Mouse (Mus musculus): ENCODE measurements at regions not wholly inside any gene's neighbourhood (a gene's known extent, or its start where the extent isn't known, plus 50 kb on each side); places are given as distances from the start of the nearest gene placed in this dataset.
"Not testable (repeated sequence)": the region's sequence is repeated elsewhere in the genome, so short reads cannot be mapped to it uniquely, and the experiment has no call there.

GRCm38 (mm10) chr7:36177947-36178346 is 375.1 kb upstream of the Zfp507 start:
- H3K27ac ChIP-seq (replicated peaks) = no peak overlapping the region
- no peak for DNase-seq (ENCODE audit: low spot score)
- no peak for TF ChIP-seq CTCF (IDR thresholded peaks at IDR 0.05; ENCODE audit: low read depth)
- TF ChIP-seq EP300 (optimal IDR thresholded peaks at IDR 0.05) = no peak
- H3K4me3 ChIP-seq (ENCODE audit: low read depth, low read length) = no peak overlapping the region
- no peaks in the 10 kb centered on the region for H3K27me3 ChIP-seq (ENCODE audit: control insufficient read depth, insufficient read depth, low read length)
- H3K4me1 ChIP-seq (replicated peaks; ENCODE audit: control insufficient read depth, insufficient read depth) = no peaks in the 10 kb centered on the region
- H3K9ac ChIP-seq (ENCODE audit: low read length) = no peak overlapping the region
- H3K4me2 ChIP-seq (replicated peaks; ENCODE audit: low read depth) = no peak overlapping the region
- H3K9me3 ChIP-seq (ENCODE audit: control insufficient read depth, low read length) = no peaks in the 10 kb centered on the region
- no peak for ATAC-seq (ENCODE audit: low FRiP score, low TSS enrichment)
- no peaks in the 10 kb centered on the region for H3K36me3 ChIP-seq (ENCODE audit: control insufficient read depth, insufficient read depth, low read length)
- 57% methylated on average over 7 of the region's 7 CpGs for WGBS

- Histone ChIP-seq H3K4me2 (replicated peaks; ENCODE audit: low read depth) (no peak overlapping the region), H3K9me3 (ENCODE audit: control insufficient read depth, low read length) (no peaks in the 10 kb centered on the region), H3K4me1 (replicated peaks; ENCODE audit: control insufficient read depth, insufficient read depth) (no peaks in the 10 kb centered on the region), H3K36me3 (ENCODE audit: control insufficient read depth, insufficient read depth, low read length) (no peaks in the 10 kb centered on the region), H3K27me3 (ENCODE audit: control insufficient read depth, insufficient read depth, low read length) (no peaks in the 10 kb centered on the region), H3K9ac (ENCODE audit: low read length) (no peak overlapping the region), H3K4me3 (ENCODE audit: low read depth, low read length) (no peak overlapping the region), H3K27ac (replicated peaks) (no peak overlapping the region)
- TF ChIP-seq EP300 (optimal IDR thresholded peaks at IDR 0.05) (no peak), CTCF (IDR thresholded peaks at IDR 0.05; ENCODE audit: low read depth) (no peak)
- DNase-seq (ENCODE audit: low spot score) = no peak
- no peak for ATAC-seq (ENCODE audit: low FRiP score, low TSS enrichment)
- WGBS = 82% methylated on average over 4 of the region's 4 CpGs
Observed at GRCm38 (mm10) chr7:36175296-36175695, 372.5 kb upstream of the Zfp507 start.

GRCm38 (mm10) chr7:36172511-36172910 is 369.7 kb upstream of the Zfp507 start:
- not testable (repeated sequence) for H3K27me3 ChIP-seq (ENCODE audit: control insufficient read depth, insufficient read depth, low read length); H3K36me3 ChIP-seq (ENCODE audit: control insufficient read depth, insufficient read depth, low read length); H3K9me3 ChIP-seq (ENCODE audit: control insufficient read depth, low read length); H3K4me3 ChIP-seq (ENCODE audit: low read depth, low read length); H3K4me1 ChIP-seq (replicated peaks; ENCODE audit: control insufficient read depth, insufficient read depth); H3K9ac ChIP-seq (ENCODE audit: low read length); ATAC-seq (ENCODE audit: low FRiP score, low TSS enrichment); H3K4me2 ChIP-seq (replicated peaks; ENCODE audit: low read depth); H3K27ac ChIP-seq (replicated peaks); DNase-seq (ENCODE audit: low spot score)
- 55% methylated on average over 2 of the region's 2 CpGs for WGBS
- peak; percentile 42; the same call in 1 of the 2 replicates for TF ChIP-seq CTCF (IDR thresholded peaks at IDR 0.05; ENCODE audit: low read depth)

GRCm38 (mm10) chr7:36157270-36157945 is 354.6 kb upstream of the Zfp507 start:
- ATAC-seq (ENCODE audit: low FRiP score, low TSS enrichment) (no peak), DNase-seq (ENCODE audit: low spot score) (no peak)
- Histone ChIP-seq H3K27ac (replicated peaks) (no peak overlapping the region), H3K4me3 (ENCODE audit: low read depth, low read length) (no peak overlapping the region), H3K4me1 (replicated peaks; ENCODE audit: control insufficient read depth, insufficient read depth) (peaks cover 3% of the 10 kb centered on the region; the same call in 1 of the 2 replicates), H3K9me3 (ENCODE audit: control insufficient read depth, low read length) (no peaks in the 10 kb centered on the region), H3K27me3 (ENCODE audit: control insufficient read depth, insufficient read depth, low read length) (no peaks in the 10 kb centered on the region), H3K9ac (ENCODE audit: low read length) (no peak overlapping the region), H3K4me2 (replicated peaks; ENCODE audit: low read depth) (peak overlapping the region; percentile 21; the same call in 1 of the 2 replicates), H3K36me3 (ENCODE audit: control insufficient read depth, insufficient read depth, low read length) (no peaks in the 10 kb centered on the region)
- 30% methylated on average over 22 of the region's 22 CpGs for WGBS
- TF ChIP-seq CTCF (IDR thresholded peaks at IDR 0.05; ENCODE audit: low read depth) = no peak; the same call in 1 of the 2 replicates
- no peak for TF ChIP-seq EP300 (optimal IDR thresholded peaks at IDR 0.05)

GRCm38 (mm10) chr7:36156595-36156994 is 353.8 kb upstream of the Zfp507 start:
- 44% methylated on average over 12 of the region's 12 CpGs for WGBS
- Histone ChIP-seq H3K27ac (replicated peaks) (no peak overlapping the region), H3K36me3 (ENCODE audit: control insufficient read depth, insufficient read depth, low read length) (no peaks in the 10 kb centered on the region), H3K9me3 (ENCODE audit: control insufficient read depth, low read length) (no peaks in the 10 kb centered on the region), H3K4me2 (replicated peaks; ENCODE audit: low read depth) (0 out of 2 replicates have a peak overlapping the region, but pooled peaks have one; percentile 21), H3K27me3 (ENCODE audit: control insufficient read depth, insufficient read depth, low read length) (no peaks in the 10 kb centered on the region), H3K4me1 (replicated peaks; ENCODE audit: control insufficient read depth, insufficient read depth) (peaks cover 3% of the 10 kb centered on the region; the same call in 1 of the 2 replicates), H3K9ac (ENCODE audit: low read length) (no peak overlapping the region), H3K4me3 (ENCODE audit: low read depth, low read length) (no peak overlapping the region)
- ATAC-seq (ENCODE audit: low FRiP score, low TSS enrichment) (no peak), DNase-seq (ENCODE audit: low spot score) (no peak)
- TF ChIP-seq EP300 (optimal IDR thresholded peaks at IDR 0.05) (no peak), CTCF (IDR thresholded peaks at IDR 0.05; ENCODE audit: low read depth) (no peak)

GRCm38 (mm10) chr7:36155576-36155975 is 352.8 kb upstream of the Zfp507 start:
- no peak overlapping the region for H3K4me2 ChIP-seq (replicated peaks; ENCODE audit: low read depth)
- H3K27ac ChIP-seq (replicated peaks) = no peak overlapping the region
- DNase-seq (ENCODE audit: low spot score) = no peak
- no peak for TF ChIP-seq EP300 (optimal IDR thresholded peaks at IDR 0.05)
- TF ChIP-seq CTCF (IDR thresholded peaks at IDR 0.05; ENCODE audit: low read depth) = no peak
- ATAC-seq (ENCODE audit: low FRiP score, low TSS enrichment) = no peak
- H3K9ac ChIP-seq (ENCODE audit: low read length) = no peak overlapping the region
- no peaks in the 10 kb centered on the region for H3K9me3 ChIP-seq (ENCODE audit: control insufficient read depth, low read length)
- peaks cover 3% of the 10 kb centered on the region; the same call in 1 of the 2 replicates for H3K4me1 ChIP-seq (replicated peaks; ENCODE audit: control insufficient read depth, insufficient read depth)
- WGBS = 43% methylated on average over 2 of the region's 2 CpGs
- H3K4me3 ChIP-seq (ENCODE audit: low read depth, low read length) = no peak overlapping the region
- H3K36me3 ChIP-seq (ENCODE audit: control insufficient read depth, insufficient read depth, low read length) = no peaks in the 10 kb centered on the region
- no peaks in the 10 kb centered on the region for H3K27me3 ChIP-seq (ENCODE audit: control insufficient read depth, insufficient read depth, low read length)
